Mouse (Mus musculus): Measurements from ENCODE around the gene Fosb. TPM values are rescaled to one million over a fixed set of nuclear protein-coding genes. Genes with fewer than 3 reads are reported as not detected.

Fosb gene
- total RNA-seq, 2 experiments from 2014 or later, result 0.52 to 0.86 TPM

GRCm38 (mm10) chr7:19306819-19307738 lies 2.8 kb downstream of the Fosb start:
- no peak for DNase-seq

- no peak for DNase-seq
These were observed 3.8 kb downstream of the Fosb start for GRCm38 (mm10) chr7:19305796-19306765.

GRCm38 (mm10) chr7:19305413-19305735 lies 4.5 kb downstream of the Fosb start:
- no peak for DNase-seq

- peak; percentile 14 for DNase-seq
These were observed 5.1 kb downstream of the Fosb start for GRCm38 (mm10) chr7:19304501-19305412.

- DNase-seq, result peak; percentile 91
These were observed 6.1 kb downstream of the Fosb start for GRCm38 (mm10) chr7:19303770-19304169.

GRCm38 (mm10) chr7:19303046-19303305 lies 6.9 kb downstream of the Fosb start:
- no peak for DNase-seq

- DNase-seq, result no peak
These were observed 7.4 kb downstream of the Fosb start for GRCm38 (mm10) chr7:19302264-19303045.

GRCm38 (mm10) chr7:19301461-19302263 lies 8.2 kb downstream of the Fosb start:
- DNase-seq, result no peak

- peak; percentile 90 for DNase-seq
These were observed 9.1 kb downstream of the Fosb start for GRCm38 (mm10) chr7:19300501-19301421.

- peak; percentile 70 for DNase-seq
These were observed 10.7 kb downstream of the Fosb start for GRCm38 (mm10) chr7:19299194-19299593.

GRCm38 (mm10) chr7:19297794-19298193 lies 12.1 kb downstream of the Fosb start:
- no peak for DNase-seq

- no peak for DNase-seq
These were observed 12.8 kb downstream of the Fosb start for GRCm38 (mm10) chr7:19297034-19297433.

GRCm38 (mm10) chr7:19295503-19296185 lies 14.2 kb downstream of the Fosb start:
- peak; percentile 99 for DNase-seq

- DNase-seq, result peak; percentile 67
These were observed 18.8 kb downstream of the Fosb start for GRCm38 (mm10) chr7:19290969-19291596.

GRCm38 (mm10) chr7:19284763-19285162 lies 25.1 kb downstream of the Fosb start:
- peak; percentile 80 for DNase-seq

GRCm38 (mm10) chr7:19283406-19283804 lies 26.4 kb downstream of the Fosb start:
- no peak for DNase-seq

- DNase-seq, result peak; percentile 79
These were observed 27.0 kb downstream of the Fosb start for GRCm38 (mm10) chr7:19282791-19283405.

GRCm38 (mm10) chr7:19282385-19282784 lies 27.5 kb downstream of the Fosb start, which contains the start of gene Rtn2:
Gene Rtn2 (plus strand): TSS chr7:19282624.
- peak; percentile 75 for DNase-seq
